Mouse (Mus musculus) hindbrain, embryonic 15.5 days (tissue): ENCODE measurements around the gene Crocc. TPM values are rescaled to one million over a fixed set of nuclear protein-coding genes. Genes with fewer than 3 reads are reported as not detected.

Experiments used
- ATAC-seq: fragments of 200-750 bp; cut with Nextera tagmentation; 2 replicates; pipeline ENCODE4 v1.8.0; 2017; ENCODE audit warnings: low read depth, moderate number of reproducible peaks, moderate TSS enrichment; ENCODE audit not compliant: low FRiP score
- H3K27ac ChIP-seq: fragments of 300-500 bp; sonication (generic); replicated peaks from 2 replicates; pipeline ENCODE4 v1.5.1; 2015; ENCODE audit warnings: mild to moderate bottlenecking, inconsistent platforms
- H3K27me3 ChIP-seq: fragments of 300-500 bp; sonication (generic); 2 replicates; pipeline ENCODE4 v1.6.1; 2015; ENCODE audit warnings: control low read depth, inconsistent platforms
- H3K36me3 ChIP-seq: fragments of 300-500 bp; sonication (generic); 2 replicates; pipeline ENCODE4 v1.6.1; 2015; ENCODE audit warnings: control low read depth, inconsistent platforms
- H3K4me1 ChIP-seq: fragments of 300-500 bp; sonication (generic); replicated peaks from 2 replicates; pipeline ENCODE4 v1.6.1; 2015; ENCODE audit warnings: control low read depth, inconsistent platforms
- H3K4me2 ChIP-seq: fragments of 300-500 bp; sonication (generic); 2 replicates; pipeline ENCODE4 v1.6.1; 2015; ENCODE audit warnings: moderate library complexity, mild to moderate bottlenecking, inconsistent platforms
- H3K4me3 ChIP-seq: fragments of 300-500 bp; sonication (generic); 2 replicates; pipeline ENCODE4 v1.5.1; 2015; ENCODE audit warnings: mild to moderate bottlenecking, inconsistent platforms
- H3K9ac ChIP-seq: fragments of 300-500 bp; sonication (generic); 2 replicates; pipeline ENCODE4 v1.6.1; 2015; ENCODE audit warnings: inconsistent platforms
- H3K9me3 ChIP-seq: fragments of 300-500 bp; sonication (generic); 2 replicates; pipeline ENCODE4 v1.6.1; 2016; ENCODE audit warnings: control low read depth, inconsistent platforms
- WGBS: fragments of 180-500 bp; shearing (Covaris S2); methylation state at CpG from one replicate; pipeline ENCODE4 v1.1.7; 2015; 5-methylcytosine and 5-hydroxymethylcytosine counted together
- polyA plus RNA-seq: library from polyadenylated mRNA; unstranded; fragments of >200 nt; fragmentation: Nextera tagmentation; extraction: Ambion mirVana; gene quantifications from 2 replicates; pipeline ENCODE4 v1.2.1, GENCODE M21; 2015

The Crocc gene
- polyA plus RNA-seq, 1 experiment from 2014 or later: 7.7 TPM

- Histone ChIP-seq H3K4me2 (no peak overlapping the region), H3K9me3 (no peaks in the 10 kb centered on the region), H3K4me1 (peaks cover 6% of the 10 kb centered on the region), H3K9ac (no peak overlapping the region), H3K27ac (no peak overlapping the region), H3K4me3 (no peak overlapping the region), H3K36me3 (0 out of 2 replicates have a peak, but pooled peaks cover 3% of the 10 kb centered on the region), H3K27me3 (no peaks in the 10 kb centered on the region)
- 51% methylated on average over 12 of the region's 12 CpGs for WGBS
- no peak for ATAC-seq
Measured at GRCm38 (mm10) chr4:141041117-141041516, 19.2 kb downstream of the Crocc start.

GRCm38 (mm10) chr4:141033606-141034549 lies 26.5 kb downstream of the Crocc start:
- Histone ChIP-seq H3K4me1 (peaks cover 8% of the 10 kb centered on the region; the same call in 1 of the 2 replicates), H3K36me3 (peaks cover 11% of the 10 kb centered on the region), H3K27me3 (no peaks in the 10 kb centered on the region), H3K4me2 (no peak overlapping the region), H3K9ac (no peak overlapping the region), H3K9me3 (no peaks in the 10 kb centered on the region), H3K4me3 (no peak overlapping the region), H3K27ac (peak overlapping the region; percentile 29; the same call in 1 of the 2 replicates)
- 68% methylated on average over 27 of the region's 27 CpGs for WGBS
- ATAC-seq: 0 out of 2 replicates have a peak, but pooled peaks have one; percentile 23

- H3K4me3 ChIP-seq: no peak overlapping the region
- WGBS: 17% methylated on average over 6 of the region's 6 CpGs
- no peak overlapping the region for H3K4me2 ChIP-seq
- H3K27me3 ChIP-seq: no peaks in the 10 kb centered on the region
- peak; percentile 47; the same call in 1 of the 2 replicates for ATAC-seq
- H3K9me3 ChIP-seq: no peaks in the 10 kb centered on the region
- no peak overlapping the region for H3K9ac ChIP-seq
- H3K4me1 ChIP-seq: peaks cover 8% of the 10 kb centered on the region; the same call in 1 of the 2 replicates
- H3K27ac ChIP-seq: no peak overlapping the region
- H3K36me3 ChIP-seq: peaks cover 11% of the 10 kb centered on the region
Measured at GRCm38 (mm10) chr4:141031733-141032132, 28.6 kb downstream of the Crocc start.

- no peak for ATAC-seq
- Histone ChIP-seq H3K27ac (no peak overlapping the region), H3K4me2 (no peak overlapping the region), H3K4me3 (no peak overlapping the region), H3K27me3 (no peaks in the 10 kb centered on the region), H3K9ac (no peak overlapping the region), H3K9me3 (no peaks in the 10 kb centered on the region), H3K36me3 (peaks cover 9% of the 10 kb centered on the region), H3K4me1 (peaks cover 8% of the 10 kb centered on the region; the same call in 1 of the 2 replicates)
- WGBS: 88% methylated on average over 18 of the region's 18 CpGs
Measured at GRCm38 (mm10) chr4:141030541-141031206, 29.7 kb downstream of the Crocc start.

- Histone ChIP-seq H3K36me3 (no peaks in the 10 kb centered on the region), H3K4me1 (peaks cover 24% of the 10 kb centered on the region), H3K27me3 (no peaks in the 10 kb centered on the region), H3K9me3 (no peaks in the 10 kb centered on the region), H3K4me2 (no peak overlapping the region), H3K27ac (no peak overlapping the region), H3K4me3 (no peak overlapping the region), H3K9ac (no peak overlapping the region)
- 72% methylated on average over 27 of the region's 27 CpGs for WGBS
- ATAC-seq: no peak
Measured at GRCm38 (mm10) chr4:141024992-141025391, 35.4 kb downstream of the Crocc start.

- 76% methylated on average over 9 of the region's 9 CpGs for WGBS
- Histone ChIP-seq H3K4me2 (no peak overlapping the region), H3K27ac (no peak overlapping the region), H3K4me1 (peaks cover 33% of the 10 kb centered on the region), H3K4me3 (no peak overlapping the region), H3K9me3 (no peaks in the 10 kb centered on the region), H3K9ac (no peak overlapping the region), H3K27me3 (no peaks in the 10 kb centered on the region), H3K36me3 (no peaks in the 10 kb centered on the region)
- no peak for ATAC-seq
Measured at GRCm38 (mm10) chr4:141024052-141024451, 36.3 kb downstream of the Crocc start.

GRCm38 (mm10) chr4:141021614-141021929 lies 38.8 kb downstream of the Crocc start:
- no peaks in the 10 kb centered on the region for H3K9me3 ChIP-seq
- H3K27ac ChIP-seq: peak overlapping the region; percentile 79
- no peaks in the 10 kb centered on the region for H3K27me3 ChIP-seq
- H3K4me1 ChIP-seq: peaks cover 44% of the 10 kb centered on the region
- WGBS: 50% methylated on average over 10 of the region's 11 CpGs
- ATAC-seq: peak; percentile 2; the same call in 1 of the 2 replicates
- no peak overlapping the region for H3K4me3 ChIP-seq
- 0 out of 2 replicates have a peak, but pooled peaks cover 3% of the 10 kb centered on the region for H3K36me3 ChIP-seq
- no peak overlapping the region for H3K9ac ChIP-seq
- H3K4me2 ChIP-seq: no peak overlapping the region

GRCm38 (mm10) chr4:141020811-141021613 lies 39.3 kb downstream of the Crocc start:
- H3K4me3 ChIP-seq: no peak overlapping the region
- peaks cover 47% of the 10 kb centered on the region for H3K4me1 ChIP-seq
- no peaks in the 10 kb centered on the region for H3K9me3 ChIP-seq
- peak; percentile 64 for ATAC-seq
- H3K27ac ChIP-seq: peak overlapping the region; percentile 79
- H3K27me3 ChIP-seq: no peaks in the 10 kb centered on the region
- 17% methylated on average over 14 of the region's 14 CpGs for WGBS
- H3K4me2 ChIP-seq: no peak overlapping the region
- H3K36me3 ChIP-seq: peaks cover 7% of the 10 kb centered on the region
- no peak overlapping the region; the same call in 1 of the 2 replicates for H3K9ac ChIP-seq

- WGBS: 85% methylated on average over 17 of the region's 17 CpGs
- H3K9me3 ChIP-seq: no peaks in the 10 kb centered on the region
- peak overlapping the region; percentile 79 for H3K27ac ChIP-seq
- H3K9ac ChIP-seq: no peak overlapping the region
- H3K4me1 ChIP-seq: peaks cover 47% of the 10 kb centered on the region
- no peak overlapping the region for H3K4me2 ChIP-seq
- no peak overlapping the region for H3K4me3 ChIP-seq
- no peaks in the 10 kb centered on the region for H3K27me3 ChIP-seq
- no peak for ATAC-seq
- H3K36me3 ChIP-seq: peaks cover 15% of the 10 kb centered on the region
Measured at GRCm38 (mm10) chr4:141020220-141020619, 40.1 kb downstream of the Crocc start.

GRCm38 (mm10) chr4:141017657-141018436 lies 42.5 kb downstream of the Crocc start:
- no peak overlapping the region for H3K4me3 ChIP-seq
- peaks cover 27% of the 10 kb centered on the region for H3K36me3 ChIP-seq
- no peaks in the 10 kb centered on the region for H3K9me3 ChIP-seq
- no peak overlapping the region for H3K4me2 ChIP-seq
- H3K27me3 ChIP-seq: no peaks in the 10 kb centered on the region
- no peak overlapping the region for H3K27ac ChIP-seq
- H3K4me1 ChIP-seq: peaks cover 52% of the 10 kb centered on the region
- 78% methylated on average over 29 of the region's 29 CpGs for WGBS
- H3K9ac ChIP-seq: no peak overlapping the region
- ATAC-seq: no peak

- Histone ChIP-seq H3K4me1 (peaks cover 56% of the 10 kb centered on the region), H3K9ac (no peak overlapping the region), H3K4me3 (no peak overlapping the region), H3K27ac (no peak overlapping the region), H3K4me2 (no peak overlapping the region), H3K9me3 (no peaks in the 10 kb centered on the region), H3K36me3 (peaks cover 27% of the 10 kb centered on the region), H3K27me3 (no peaks in the 10 kb centered on the region)
- ATAC-seq: no peak
- 84% methylated on average over 9 of the region's 9 CpGs for WGBS
Measured at GRCm38 (mm10) chr4:141016311-141016710, 44.0 kb downstream of the Crocc start.
